Mouse (Mus musculus) erythroblast, embryonic 14.5 days (primary cell): ENCODE results near the gene Cbl.

Source experiments
- GATA1 ChIP-seq: IDR thresholded peaks from 2 replicates; pipeline ENCODE4 v1.6.1; 2012; ENCODE audit warnings: low read length, inconsistent platforms, mixed read lengths
- TAL1 ChIP-seq: IDR thresholded peaks from 3 replicates; pipeline ENCODE4 v1.6.1; 2012; ENCODE audit warnings: low read length, inconsistent platforms, mixed read lengths

GRCm38 (mm10) chr9:44178811-44179210 lies 55.0 kb downstream of the Cbl start:
- TF ChIP-seq GATA1 (no peak), TAL1 (no peak)
